Mouse (Mus musculus): Measurements from ENCODE around the gene Eif5a.
"Not testable (repeated sequence)": the region's sequence is repeated elsewhere in the genome, so short reads cannot be mapped to it uniquely, and the experiment has no call there.

The Eif5a gene

GRCm38 (mm10) chr11:69920266-69921031 is 1.3 kb downstream of the Eif5a start:
- no peak for DNase-seq (ENCODE audit: low read depth)

GRCm38 (mm10) chr11:69919661-69920265 is 2.0 kb downstream of the Eif5a start:
- peak; percentile 89 for DNase-seq (ENCODE audit: low read depth)

GRCm38 (mm10) chr11:69919053-69919452 is 2.7 kb downstream of the Eif5a start:
- DNase-seq (ENCODE audit: low read depth) = no peak

GRCm38 (mm10) chr11:69918118-69918517 is 3.6 kb downstream of the Eif5a start:
- no peak for DNase-seq (ENCODE audit: low read depth)

- DNase-seq (ENCODE audit: low read depth) = no peak
Observed at GRCm38 (mm10) chr11:69917379-69917948, 4.3 kb downstream of the Eif5a start.

GRCm38 (mm10) chr11:69916652-69917378 is 4.9 kb downstream of the Eif5a start:
- DNase-seq (ENCODE audit: low read depth) = not testable (repeated sequence)

GRCm38 (mm10) chr11:69915667-69916627 is 5.8 kb downstream of the Eif5a start:
- no peak for DNase-seq (ENCODE audit: low read depth)

- DNase-seq (ENCODE audit: low read depth) = no peak
Observed at GRCm38 (mm10) chr11:69914917-69915430, 6.8 kb downstream of the Eif5a start.

- no peak for DNase-seq (ENCODE audit: low read depth)
Observed at GRCm38 (mm10) chr11:69914372-69914764, 7.4 kb downstream of the Eif5a start.

- peak; percentile 93 for DNase-seq (ENCODE audit: low read depth)
Observed at GRCm38 (mm10) chr11:69913554-69914371, 8.0 kb downstream of the Eif5a start, which contains the start of gene Gps2. Gene Gps2 (plus strand): TSS chr11:69913888.

GRCm38 (mm10) chr11:69912716-69913530 is 8.8 kb downstream of the Eif5a start:
- DNase-seq (ENCODE audit: low read depth) = no peak

GRCm38 (mm10) chr11:69911701-69912100 is 10.1 kb downstream of the Eif5a start:
- DNase-seq (ENCODE audit: low read depth) = no peak

- DNase-seq (ENCODE audit: low read depth) = no peak
Observed at GRCm38 (mm10) chr11:69910781-69911560, 10.8 kb downstream of the Eif5a start.

- DNase-seq (ENCODE audit: low read depth) = no peak
Observed at GRCm38 (mm10) chr11:69910177-69910576, 11.6 kb downstream of the Eif5a start.

- DNase-seq (ENCODE audit: low read depth) = no peak
Observed at GRCm38 (mm10) chr11:69909174-69909573, 12.6 kb downstream of the Eif5a start.

GRCm38 (mm10) chr11:69908645-69909044 is 13.1 kb downstream of the Eif5a start:
- DNase-seq (ENCODE audit: low read depth) = no peak

- DNase-seq (ENCODE audit: low read depth) = no peak
Observed at GRCm38 (mm10) chr11:69904311-69904710, 17.4 kb downstream of the Eif5a start.

- DNase-seq (ENCODE audit: low read depth) = no peak
Observed at GRCm38 (mm10) chr11:69902972-69903371, 18.8 kb downstream of the Eif5a start.

- DNase-seq (ENCODE audit: low read depth) = peak; percentile 49
Observed at GRCm38 (mm10) chr11:69901993-69902392, 19.8 kb downstream of the Eif5a start.
